Mouse (Mus musculus) testis, postnatal 14 days (tissue): ENCODE results near the gene Nfkbie.

Experiments used
- DNase-seq: peaks from one replicate; pipeline ENCODE4 v3.0.0; 2021; ENCODE audit warnings: low spot score

Gene Nfkbie

GRCm38 (mm10) chr17:45555452-45556106 lies at the start of gene Nfkbie:
Gene Nfkbie, plus strand, starts transcription at chr17:45555703.
- DNase-seq = peak; percentile 92

GRCm38 (mm10) chr17:45505941-45506465 lies 49.5 kb upstream of the Nfkbie start:
- DNase-seq = no peak

- DNase-seq = peak; percentile 92
Observed at GRCm38 (mm10) chr17:45506700-45507189, 48.8 kb upstream of the Nfkbie start, which contains the start of gene Aars2. Gene Aars2, plus strand, starts transcription at chr17:45506841.

- no peak for DNase-seq
Observed at GRCm38 (mm10) chr17:45510871-45511270, 44.6 kb upstream of the Nfkbie start.

- no peak for DNase-seq
Observed at GRCm38 (mm10) chr17:45511757-45512156, 43.7 kb upstream of the Nfkbie start.

DNA sequence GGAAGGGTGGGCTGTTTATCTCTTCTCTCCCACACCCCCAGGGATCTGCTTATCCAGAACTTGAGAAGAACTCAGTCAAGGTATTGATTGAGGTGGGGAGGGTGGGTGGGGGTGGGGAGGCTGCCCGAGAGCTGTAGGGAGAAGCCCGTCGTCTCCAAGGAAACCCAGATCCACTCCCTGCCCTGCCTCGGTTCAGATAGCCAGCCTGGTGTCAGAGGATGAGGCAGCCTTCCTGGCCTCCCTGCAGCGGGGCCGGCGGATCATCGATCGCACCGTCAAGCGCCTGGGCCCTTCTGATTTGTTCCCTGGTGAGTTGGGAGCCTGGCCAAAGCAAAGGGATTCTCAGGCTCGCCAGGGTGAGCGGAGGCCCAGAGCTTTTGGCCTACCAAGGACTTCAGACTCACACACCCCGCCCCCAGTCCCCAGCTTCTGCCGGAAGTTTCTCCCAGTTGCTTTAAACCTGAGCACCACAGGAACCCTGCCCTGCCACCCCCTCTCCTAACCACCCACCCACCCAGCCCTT lies 40.2 kb upstream of the Nfkbie start:
- DNase-seq = no peak

DNA sequence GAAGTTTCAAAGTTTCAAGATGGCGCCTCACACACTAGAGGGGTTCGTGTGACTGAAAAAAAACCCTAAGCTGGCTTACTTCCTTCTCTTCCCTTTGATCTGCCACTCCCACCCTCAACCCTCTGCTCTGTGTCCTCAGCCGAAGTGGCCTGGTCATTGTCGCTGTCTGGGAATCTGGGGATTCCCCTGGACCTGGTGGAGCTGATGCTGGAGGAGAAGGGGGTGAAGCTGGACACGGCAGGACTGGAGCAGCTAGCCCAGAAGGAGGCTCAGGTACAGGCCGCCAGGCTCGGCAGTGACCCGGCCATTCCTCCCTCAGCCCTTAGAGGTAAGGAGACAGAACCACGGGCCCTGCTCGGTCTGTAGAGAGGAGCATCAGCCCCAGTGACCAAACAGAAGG lies 39.7 kb upstream of the Nfkbie start:
- DNase-seq = no peak

DNA sequence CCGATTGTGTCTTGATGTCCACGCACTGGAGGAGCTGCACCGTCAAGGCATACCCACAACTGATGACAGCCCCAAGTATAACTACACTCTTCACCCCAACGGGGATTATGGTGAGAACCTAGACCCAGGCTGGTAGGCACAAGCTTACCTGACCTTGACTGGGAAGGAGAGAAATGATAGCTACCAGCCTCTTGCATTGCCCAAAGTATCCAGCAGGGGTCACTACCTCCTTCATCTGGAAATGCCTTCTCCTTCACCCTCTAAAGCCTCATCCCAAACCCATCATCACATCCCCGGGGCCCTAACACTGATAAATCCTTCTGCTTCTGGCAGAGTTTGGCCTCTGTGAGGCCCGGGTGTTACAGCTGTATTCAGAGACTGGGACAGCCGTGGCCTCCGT lies 39.0 kb upstream of the Nfkbie start:
- DNase-seq = peak; percentile 47

DNA sequence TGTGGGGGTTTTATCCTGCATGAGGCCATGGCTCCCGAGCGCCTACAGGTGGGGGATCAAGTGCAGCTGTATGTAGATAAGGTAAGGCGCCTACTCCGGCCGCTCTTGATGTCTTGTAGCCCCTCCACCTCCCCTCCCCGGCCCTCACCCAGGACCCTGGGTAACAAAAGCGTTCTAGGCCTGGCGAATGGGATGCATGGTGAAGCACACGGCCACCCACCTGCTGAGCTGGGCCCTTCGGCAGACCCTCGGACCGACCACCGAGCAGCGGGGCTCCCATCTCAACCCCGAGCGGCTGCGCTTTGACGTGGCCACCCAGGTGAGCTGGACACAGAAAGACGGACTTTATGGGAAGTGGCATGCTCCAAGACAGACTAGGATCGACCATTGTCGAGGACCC lies 38.4 kb upstream of the Nfkbie start:
- DNase-seq = no peak

- DNase-seq = no peak
Observed at GRCm38 (mm10) chr17:45517549-45518215, 37.8 kb upstream of the Nfkbie start.

- no peak for DNase-seq
Observed at GRCm38 (mm10) chr17:45518766-45519475, 36.6 kb upstream of the Nfkbie start.

- no peak for DNase-seq
Observed at GRCm38 (mm10) chr17:45520136-45520535, 35.4 kb upstream of the Nfkbie start.

DNA sequence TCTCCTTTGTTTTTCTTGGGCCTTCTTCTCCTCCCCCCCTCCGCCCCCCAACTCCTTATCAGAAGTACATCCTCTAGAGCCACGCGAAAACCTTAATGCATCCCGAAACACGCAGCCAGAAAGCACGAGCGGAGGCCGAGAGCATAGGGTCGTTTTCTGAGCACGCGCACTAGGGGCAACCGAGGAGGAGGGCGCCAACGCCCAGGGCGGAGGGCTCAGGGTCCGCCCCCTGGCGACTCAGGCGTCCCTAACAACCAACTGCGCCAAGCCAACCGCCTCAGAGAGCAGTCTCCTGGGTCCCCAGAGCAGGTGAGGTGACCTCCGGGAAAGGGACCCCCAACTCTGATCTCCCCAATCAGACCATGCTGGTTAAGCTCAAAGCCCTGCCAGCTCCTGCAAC lies 32.2 kb upstream of the Nfkbie start, which contains the start of gene Tcte1:
Gene Tcte1 (plus strand): TSS at position 172 of the 400 bp plus-strand sequence.
- DNase-seq = no peak

- no peak for DNase-seq
Observed at GRCm38 (mm10) chr17:45524961-45525360, 30.5 kb upstream of the Nfkbie start.

- DNase-seq = no peak
Observed at GRCm38 (mm10) chr17:45526571-45526970, 28.9 kb upstream of the Nfkbie start.

DNA sequence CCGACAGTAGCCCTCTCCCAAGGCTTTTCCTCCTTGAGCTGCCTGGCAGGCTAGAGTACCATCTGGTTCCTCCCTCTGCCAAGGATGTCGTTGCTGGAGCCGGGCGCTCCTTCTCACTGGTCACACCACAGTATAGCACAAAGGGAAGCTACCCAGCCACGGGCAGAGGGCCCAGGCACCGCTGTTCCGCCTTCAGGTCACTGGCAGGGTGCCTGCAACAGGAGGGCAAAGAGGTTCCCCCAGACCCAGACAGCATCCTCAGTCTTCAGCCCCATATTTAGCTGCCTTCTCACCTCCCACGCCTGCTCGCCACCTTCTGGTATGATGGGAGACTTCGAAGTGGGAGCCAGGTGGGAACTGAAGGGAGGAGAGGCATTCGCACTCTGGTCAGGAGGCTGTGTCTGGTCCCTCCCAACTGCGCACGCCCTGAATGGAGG lies 25.1 kb upstream of the Nfkbie start:
- no peak for DNase-seq

DNA sequence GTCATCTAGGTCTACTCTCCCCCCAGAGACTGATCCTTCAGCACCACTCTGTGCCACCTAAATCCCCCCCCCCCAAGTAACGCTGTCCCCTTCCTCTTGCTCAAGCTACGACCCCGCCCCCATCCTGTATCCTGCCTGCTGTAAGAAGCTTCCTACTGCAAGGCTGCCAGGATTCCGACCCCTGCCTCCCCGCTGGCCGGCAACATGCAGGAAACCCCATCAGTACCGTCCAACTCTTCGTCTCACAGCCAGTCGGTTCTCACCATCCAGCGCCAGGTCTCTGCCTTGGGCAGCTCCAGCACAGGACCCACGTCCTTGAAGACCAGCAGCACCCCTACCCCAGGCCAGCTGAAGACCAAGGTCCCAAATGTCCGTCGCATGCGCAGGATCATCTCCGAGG lies 22.6 kb upstream of the Nfkbie start:
- DNase-seq = no peak

DNA sequence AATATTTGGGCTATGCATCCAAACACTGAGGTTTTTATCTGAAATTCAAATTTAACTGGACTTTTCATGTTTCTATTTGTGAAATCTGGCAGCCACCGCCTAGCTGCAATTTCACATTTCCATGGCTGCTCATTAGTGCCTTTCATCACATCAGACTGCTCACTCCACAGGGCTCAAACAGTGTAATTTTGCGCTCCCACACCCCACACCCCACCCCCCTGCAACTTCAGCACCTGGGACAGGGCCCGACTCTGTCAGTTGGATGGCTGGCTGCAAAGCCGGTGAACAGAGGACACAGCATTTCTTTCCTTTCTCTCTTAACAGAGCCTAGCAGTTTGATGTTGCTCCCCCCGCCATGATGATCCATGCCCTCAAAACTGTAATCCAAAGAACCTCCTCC lies 19.2 kb upstream of the Nfkbie start:
- DNase-seq = no peak

DNA sequence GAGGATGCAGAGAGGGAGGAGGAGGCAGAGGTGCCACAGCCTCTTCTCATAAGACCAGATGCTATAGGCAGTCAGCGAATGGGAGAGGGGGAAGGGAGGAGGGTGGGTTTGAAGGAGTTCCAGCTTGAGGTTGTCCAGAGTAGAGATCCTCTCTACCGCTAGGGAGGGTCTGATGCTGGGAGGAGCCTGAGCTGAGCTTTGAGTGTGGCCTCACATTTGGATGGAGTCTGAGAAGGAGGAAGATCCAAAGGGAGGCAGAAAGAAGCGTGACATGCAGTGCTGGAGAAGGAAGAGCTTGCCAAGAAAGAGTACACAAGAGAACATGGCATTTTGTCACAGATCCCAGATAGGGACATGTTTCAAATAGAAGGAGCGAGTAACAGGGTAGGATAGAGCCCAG lies 17.1 kb upstream of the Nfkbie start:
- DNase-seq = no peak

DNA sequence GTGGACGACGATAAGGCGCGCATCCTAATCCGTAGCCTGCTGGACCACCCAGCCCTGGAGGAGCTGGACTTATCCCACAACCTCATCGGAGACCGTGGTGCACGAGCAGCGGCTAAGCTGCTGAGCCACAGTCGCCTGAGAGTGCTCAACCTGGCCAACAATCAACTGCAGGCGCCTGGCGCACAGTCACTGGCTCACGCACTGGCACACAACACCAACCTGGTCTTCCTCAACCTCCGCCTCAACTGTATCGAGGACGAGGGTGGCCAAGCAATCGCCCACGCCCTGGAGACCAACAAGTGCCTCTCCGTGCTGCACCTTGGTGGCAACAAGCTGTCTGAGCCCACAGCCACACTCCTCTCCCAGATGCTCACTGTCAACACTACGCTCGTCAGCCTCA lies 15.8 kb upstream of the Nfkbie start:
- DNase-seq = no peak

GRCm38 (mm10) chr17:45542129-45542528 lies 13.4 kb upstream of the Nfkbie start:
- no peak for DNase-seq

GRCm38 (mm10) chr17:45542705-45543104 lies 12.8 kb upstream of the Nfkbie start:
- no peak for DNase-seq
